Mouse (Mus musculus) ES-E14 (cell line): ENCODE results near the gene Tmem179b. TPM values are rescaled to one million over a fixed set of nuclear protein-coding genes. Genes with fewer than 3 reads are reported as not detected.

Experiments
- DNase-seq: peaks from one replicate; pipeline ENCODE4 v3.0.0-alpha.2; 2013; ENCODE audit warnings: low read depth, low spot score
- H3K27ac ChIP-seq: 2 replicates; pipeline ENCODE4 v1.5.1; 2012; ENCODE audit warnings: low read depth, mild to moderate bottlenecking, low read length, moderate library complexity, mixed read lengths; ENCODE audit not compliant: poor library complexity, insufficient read depth, severe bottlenecking
- H3K36me3 ChIP-seq: 2 replicates; pipeline ENCODE4 v1.6.1; 2012; ENCODE audit warnings: mild to moderate bottlenecking, low read length, moderate library complexity, mixed read lengths; ENCODE audit not compliant: control insufficient read depth, poor library complexity, insufficient read depth, severe bottlenecking
- H3K4me1 ChIP-seq, 2 experiments: fragments of 150-350 bp in 1 of 2; sonication (generic) in 1 of 2; 2 replicates each; pipeline ENCODE4 v1.6.1; 2012; ENCODE audit warnings: low read length in 2 of 2, mild to moderate bottlenecking in 1 of 2, mixed read lengths in 1 of 2; ENCODE audit not compliant: control insufficient read depth in 2 of 2, insufficient read depth in 2 of 2, poor library complexity in 1 of 2
- H3K4me3 ChIP-seq, 2 experiments: fragments of 150-350 bp in 1 of 2; sonication (generic) in 1 of 2; 2 replicates each; pipeline ENCODE4 v1.5.1; 2012; ENCODE audit warnings: low read length in 2 of 2, low read depth in 1 of 2, mild to moderate bottlenecking in 1 of 2, mixed read lengths in 1 of 2; ENCODE audit not compliant: insufficient read depth in 1 of 2, poor library complexity in 1 of 2, severe bottlenecking in 1 of 2
- H3K9ac ChIP-seq: 2 replicates; pipeline ENCODE4 v1.6.1; 2012; ENCODE audit warnings: low read depth, mild to moderate bottlenecking, low read length, mixed read lengths; ENCODE audit not compliant: poor library complexity, insufficient read depth, severe bottlenecking
- H3K9me3 ChIP-seq: fragments of 150-350 bp; sonication (generic); 2 replicates; pipeline ENCODE4 v1.6.1; 2012; ENCODE audit warnings: low read depth, mild to moderate bottlenecking, low read length; ENCODE audit not compliant: control insufficient read depth, insufficient read depth
- CHD2 ChIP-seq: IDR thresholded peaks from 2 replicates; pipeline ENCODE4 v1.6.1; 2014; ENCODE audit warnings: mild to moderate bottlenecking, low read depth, low read length, inconsistent platforms
- HCFC1 ChIP-seq: IDR thresholded peaks from 2 replicates; pipeline ENCODE4 v1.6.1; 2012; ENCODE audit warnings: low read length, inconsistent platforms, borderline replicate concordance; ENCODE audit not compliant: insufficient read depth
- MAFK ChIP-seq: IDR thresholded peaks from 2 replicates; pipeline ENCODE4 v1.6.1; 2014; ENCODE audit warnings: mild to moderate bottlenecking, low read depth, low read length, inconsistent platforms; ENCODE audit not compliant: insufficient read depth
- ZC3H11A ChIP-seq: IDR thresholded peaks from 2 replicates; pipeline ENCODE4 v1.6.1; 2012; ENCODE audit warnings: low read depth, mild to moderate bottlenecking, inconsistent platforms, low read length, borderline replicate concordance
- ZNF384 ChIP-seq: IDR thresholded peaks from 2 replicates; pipeline ENCODE4 v1.6.1; 2012; ENCODE audit warnings: low read depth, low read length, inconsistent platforms
- in situ Hi-C, 2 experiments: fragments of 600-800 bp; cut with MboI; formaldehyde crosslinking; loops; one replicate each; pipeline ENCODE4 v1.15.1; 2025; ENCODE audit warnings: low sequenced_read_pairs in 2 of 2, inconsistent platforms in 1 of 2; ENCODE audit not compliant: unreplicated experiment in 2 of 2
- total RNA-seq: library from RNA; depleted of rRNA; stranded (reverse); fragments of 300-350 nt; gene quantifications from 2 replicates; pipeline ENCODE4 v1.2.3, GENCODE M21; 2012

Tmem179b gene
- total RNA-seq, 1 experiment = 45.9 TPM

DNA sequence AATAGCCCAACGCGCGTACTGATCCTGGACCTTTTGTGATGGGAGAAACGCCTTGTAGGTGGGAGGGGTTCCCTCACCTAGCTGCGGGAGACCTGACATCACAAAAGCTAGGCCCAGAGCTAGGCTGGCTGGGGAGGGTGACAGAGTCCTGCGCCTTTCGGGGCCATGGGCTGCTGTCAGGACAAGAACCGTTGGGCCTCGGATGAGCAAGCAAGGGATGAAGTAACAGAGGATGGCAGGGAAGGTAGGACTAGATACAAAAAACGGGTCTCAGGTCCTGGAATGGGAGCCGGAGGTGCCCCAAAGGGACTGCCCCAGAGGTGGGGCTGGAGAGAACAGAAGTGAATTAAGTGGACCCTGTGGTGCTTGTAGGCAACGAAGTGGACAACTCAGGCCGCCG lies 33.7 kb downstream of the Tmem179b start, which contains the start of gene 1700092M07Rik:
Gene 1700092M07Rik (plus strand): TSS at position 116 of the 400 bp plus-strand sequence.
- DNase-seq = no peak
- peak within 1 kb of the TSS; percentile 88 to 89 for H3K4me3 ChIP-seq
- H3K9ac ChIP-seq = peak within 1 kb of the TSS; percentile 96
- H3K27ac ChIP-seq = peak within 1 kb of the TSS; percentile 95
- in situ Hi-C loops = no loop called here
- peaks cover 27% of the 10 kb centered on the region for H3K36me3 ChIP-seq
- H3K4me1 ChIP-seq = no peaks in the 10 kb centered on the region
- no peaks in the 10 kb centered on the region for H3K9me3 ChIP-seq
- TF ChIP-seq HCFC1 (no peak), ZC3H11A (no peak), ZNF384 (no peak), MAFK (no peak), CHD2 (no peak)

GRCm38 (mm10) chr19:8739646-8740045 lies 34.6 kb downstream of the Tmem179b start:
- in situ Hi-C loops = no loop called here
- peaks cover 27% of the 10 kb centered on the region for H3K36me3 ChIP-seq
- TF ChIP-seq MAFK = no peak
- no peak for TF ChIP-seq ZNF384
- no peak for TF ChIP-seq HCFC1
- TF ChIP-seq CHD2 = no peak
- H3K9ac ChIP-seq = no peak overlapping the region
- H3K9me3 ChIP-seq = no peaks in the 10 kb centered on the region
- H3K27ac ChIP-seq = no peak overlapping the region
- H3K4me3 ChIP-seq = no peak overlapping the region
- no peak for DNase-seq
- no peaks in the 10 kb centered on the region for H3K4me1 ChIP-seq

- in situ Hi-C loops = no loop called here
- H3K9ac ChIP-seq = no peak overlapping the region
- H3K4me3 ChIP-seq = no peak overlapping the region
- H3K27ac ChIP-seq = no peak overlapping the region
- peaks cover 27% of the 10 kb centered on the region for H3K36me3 ChIP-seq
- no peak for TF ChIP-seq CHD2
- TF ChIP-seq HCFC1 = no peak
- no peak for TF ChIP-seq MAFK
- no peaks in the 10 kb centered on the region for H3K4me1 ChIP-seq
- H3K9me3 ChIP-seq = no peaks in the 10 kb centered on the region
- DNase-seq = no peak
Observed at GRCm38 (mm10) chr19:8738911-8739310, 35.4 kb downstream of the Tmem179b start.

- TF ChIP-seq ZC3H11A = no peak
- no peak for TF ChIP-seq CHD2
- TF ChIP-seq HCFC1 = no peak
- no peak for TF ChIP-seq MAFK
- no peak for TF ChIP-seq ZNF384
- H3K9ac ChIP-seq = peak overlapping the region; percentile 92
- H3K9me3 ChIP-seq = no peaks in the 10 kb centered on the region
- in situ Hi-C loops = no loop called here
- H3K36me3 ChIP-seq = peaks cover 27% of the 10 kb centered on the region
- no peaks in the 10 kb centered on the region for H3K4me1 ChIP-seq
- no peak for DNase-seq
- H3K4me3 ChIP-seq = peak overlapping the region; percentile 84 to 89
- H3K27ac ChIP-seq = peak overlapping the region; percentile 27
Observed at GRCm38 (mm10) chr19:8736160-8736467, 38.2 kb downstream of the Tmem179b start.

- Histone ChIP-seq H3K4me1 (no peaks in the 10 kb centered on the region), H3K36me3 (peaks cover 23% of the 10 kb centered on the region), H3K27ac (peak within 1 kb of the TSS; percentile 27), H3K9me3 (no peaks in the 10 kb centered on the region), H3K4me3 (peak within 1 kb of the TSS; percentile 84 to 89), H3K9ac (peak within 1 kb of the TSS; percentile 92)
- peak; percentile 87 for TF ChIP-seq HCFC1
- no peak for TF ChIP-seq MAFK
- peak; percentile 87 for DNase-seq
- in situ Hi-C loops = no loop called here
Observed at GRCm38 (mm10) chr19:8735389-8736159, 38.7 kb downstream of the Tmem179b start, which contains the start of gene Wdr74. Gene Wdr74 (plus strand): TSS chr19:8735827.
